Mouse (Mus musculus) liver, embryonic 15.5 days (tissue): Measurements from ENCODE around the gene Plcg2. TPM values are rescaled to one million over a fixed set of nuclear protein-coding genes. Genes with fewer than 3 reads are reported as not detected.

Experiments
- ATAC-seq: fragments of 200-750 bp; cut with Nextera tagmentation; 2 replicates; pipeline ENCODE4 v1.8.0; 2017; ENCODE audit warnings: moderate number of reproducible peaks, mild to moderate bottlenecking, moderate library complexity; ENCODE audit not compliant: insufficient read depth
- H3K27ac ChIP-seq: fragments of 300-500 bp; sonication (generic); replicated peaks from 2 replicates; pipeline ENCODE4 v1.5.1; 2015; ENCODE audit warnings: mild to moderate bottlenecking, inconsistent platforms
- H3K27me3 ChIP-seq: fragments of 300-500 bp; sonication (generic); 2 replicates; pipeline ENCODE4 v1.6.1; 2015; ENCODE audit warnings: mild to moderate bottlenecking, inconsistent platforms
- H3K36me3 ChIP-seq: fragments of 300-500 bp; sonication (generic); replicated peaks from 2 replicates; pipeline ENCODE4 v1.6.1; 2015; ENCODE audit warnings: moderate library complexity, mild to moderate bottlenecking, inconsistent platforms
- H3K4me1 ChIP-seq: fragments of 300-500 bp; sonication (generic); replicated peaks from 2 replicates; pipeline ENCODE4 v1.6.1; 2015; ENCODE audit warnings: inconsistent platforms
- H3K4me2 ChIP-seq: fragments of 300-500 bp; sonication (generic); 2 replicates; pipeline ENCODE4 v1.6.1; 2015; ENCODE audit warnings: moderate library complexity, mild to moderate bottlenecking, inconsistent platforms
- H3K4me3 ChIP-seq: fragments of 300-500 bp; sonication (generic); replicated peaks from 2 replicates; pipeline ENCODE4 v1.5.1; 2015; ENCODE audit warnings: mild to moderate bottlenecking, inconsistent platforms
- H3K9ac ChIP-seq: fragments of 300-500 bp; sonication (generic); 2 replicates; pipeline ENCODE4 v1.6.1; 2015; ENCODE audit warnings: moderate library complexity, mild to moderate bottlenecking, inconsistent platforms
- H3K9me3 ChIP-seq: fragments of 300-500 bp; sonication (generic); replicated peaks from 2 replicates; pipeline ENCODE4 v1.6.1; 2016; ENCODE audit warnings: inconsistent platforms
- WGBS: fragments of 180-500 bp; shearing (Covaris S2); methylation state at CpG from one replicate; pipeline ENCODE4 v1.1.7; 2015; ENCODE audit warnings: mixed read lengths; ENCODE audit not compliant: insufficient replicate concordance; 5-methylcytosine and 5-hydroxymethylcytosine counted together
- polyA plus RNA-seq: library from polyadenylated mRNA; unstranded; fragments of >200 nt; fragmentation: Nextera tagmentation; extraction: Ambion mirVana; gene quantifications from 2 replicates; pipeline ENCODE4 v1.2.1, GENCODE M21; 2015

The Plcg2 gene
- polyA plus RNA-seq, 1 experiment from 2014 or later, result 8.2 TPM

- Histone ChIP-seq H3K9ac (no peak overlapping the region), H3K4me2 (no peak overlapping the region), H3K27ac (no peak overlapping the region), H3K9me3 (no peaks in the 10 kb centered on the region), H3K4me1 (no peaks in the 10 kb centered on the region), H3K27me3 (no peaks in the 10 kb centered on the region), H3K4me3 (no peak overlapping the region), H3K36me3 (no peaks in the 10 kb centered on the region)
- 55% methylated on average over 11 of the region's 11 CpGs for WGBS
- ATAC-seq, result no peak
These were observed 162.4 kb downstream of the Plcg2 start for GRCm38 (mm10) chr8:117660358-117661031.

GRCm38 (mm10) chr8:117667349-117668124, 169.4 kb downstream of the Plcg2 start:
- ATAC-seq, result peak; percentile 54; the same call in 1 of the 2 replicates
- Histone ChIP-seq H3K4me3 (no peak overlapping the region), H3K9me3 (no peaks in the 10 kb centered on the region), H3K27me3 (0 out of 2 replicates have a peak, but pooled peaks cover 3% of the 10 kb centered on the region), H3K9ac (no peak overlapping the region), H3K36me3 (no peaks in the 10 kb centered on the region), H3K27ac (no peak overlapping the region), H3K4me1 (no peaks in the 10 kb centered on the region), H3K4me2 (no peak overlapping the region)
- 52% methylated on average over 13 of the region's 13 CpGs for WGBS

- no peaks in the 10 kb centered on the region for H3K4me1 ChIP-seq
- H3K9me3 ChIP-seq, result no peaks in the 10 kb centered on the region
- H3K4me3 ChIP-seq, result no peak overlapping the region
- H3K4me2 ChIP-seq, result no peak overlapping the region
- ATAC-seq, result no peak
- H3K36me3 ChIP-seq, result no peaks in the 10 kb centered on the region
- 20% methylated on average over 11 of the region's 11 CpGs for WGBS
- no peak overlapping the region for H3K9ac ChIP-seq
- H3K27ac ChIP-seq, result no peak overlapping the region
- 0 out of 2 replicates have a peak, but pooled peaks cover 3% of the 10 kb centered on the region for H3K27me3 ChIP-seq
These were observed 172.4 kb downstream of the Plcg2 start for GRCm38 (mm10) chr8:117670461-117670860.

GRCm38 (mm10) chr8:117672558-117672957, 174.5 kb downstream of the Plcg2 start:
- no peak overlapping the region for H3K4me3 ChIP-seq
- ATAC-seq, result peak; percentile 53
- no peaks in the 10 kb centered on the region for H3K4me1 ChIP-seq
- 64% methylated on average over 3 of the region's 3 CpGs for WGBS
- 0 out of 2 replicates have a peak, but pooled peaks cover 3% of the 10 kb centered on the region for H3K27me3 ChIP-seq
- no peak overlapping the region for H3K4me2 ChIP-seq
- no peak overlapping the region for H3K27ac ChIP-seq
- no peaks in the 10 kb centered on the region for H3K36me3 ChIP-seq
- no peaks in the 10 kb centered on the region for H3K9me3 ChIP-seq
- H3K9ac ChIP-seq, result no peak overlapping the region

- ATAC-seq, result no peak
- Histone ChIP-seq H3K27ac (no peak within 1 kb of the TSS), H3K4me1 (no peaks in the 10 kb centered on the region), H3K27me3 (0 out of 2 replicates have a peak, but pooled peaks cover 3% of the 10 kb centered on the region), H3K9ac (peak within 1 kb of the TSS; percentile 42; the same call in 1 of the 2 replicates), H3K4me2 (peak within 1 kb of the TSS; percentile 65), H3K36me3 (no peaks in the 10 kb centered on the region), H3K4me3 (peak within 1 kb of the TSS; percentile 59), H3K9me3 (no peaks in the 10 kb centered on the region)
- 8% methylated on average over 17 of the region's 17 CpGs for WGBS
These were observed 175.3 kb downstream of the Plcg2 start, which contains the start of gene Sdr42e1 for GRCm38 (mm10) chr8:117673430-117673830. TSS of gene Sdr42e1 (minus strand) at chr8:117673689.

DNA sequence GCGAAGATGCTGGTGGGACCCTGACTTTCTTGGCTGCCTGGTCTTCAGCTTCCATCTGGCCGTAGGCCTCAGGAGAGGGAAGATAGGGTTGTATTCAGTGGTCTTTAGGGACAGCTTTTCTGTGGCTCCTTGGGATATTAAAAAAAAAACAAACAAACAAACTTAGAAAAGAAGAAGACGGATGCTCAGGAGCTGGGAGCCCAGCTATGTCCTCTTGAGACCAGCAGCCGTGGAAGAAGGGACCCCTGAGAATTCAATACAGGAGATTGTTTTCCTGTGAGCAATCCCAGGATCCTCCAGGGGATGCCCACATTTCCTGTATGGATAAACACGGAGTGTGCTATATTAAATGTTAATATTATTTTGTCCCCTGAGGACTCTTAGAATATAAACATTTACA, 177.1 kb downstream of the Plcg2 start:
- Histone ChIP-seq H3K4me2 (no peak overlapping the region), H3K4me3 (no peak overlapping the region)
- ATAC-seq, result no peak

GRCm38 (mm10) chr8:117676460-117676859, 178.4 kb downstream of the Plcg2 start:
- Histone ChIP-seq H3K27ac (peak overlapping the region; percentile 66), H3K4me2 (peak overlapping the region; percentile 28), H3K9me3 (no peaks in the 10 kb centered on the region), H3K4me3 (no peak overlapping the region), H3K9ac (no peak overlapping the region), H3K4me1 (peaks cover 4% of the 10 kb centered on the region; the same call in 1 of the 2 replicates), H3K36me3 (no peaks in the 10 kb centered on the region), H3K27me3 (no peaks in the 10 kb centered on the region)
- 56% methylated on average over 9 of the region's 9 CpGs for WGBS
- peak; percentile 68 for ATAC-seq

More for the DNA sequence above, 177.1 kb downstream of the Plcg2 start:
- no peaks in the 10 kb centered on the region for H3K9me3 ChIP-seq
- no peaks in the 10 kb centered on the region for H3K36me3 ChIP-seq
- H3K4me1 ChIP-seq, result peaks cover 4% of the 10 kb centered on the region; the same call in 1 of the 2 replicates
- H3K9ac ChIP-seq, result no peak overlapping the region
- 66% methylated on average over 5 of the region's 5 CpGs for WGBS
- H3K27me3 ChIP-seq, result 0 out of 2 replicates have a peak, but pooled peaks cover 3% of the 10 kb centered on the region
- H3K27ac ChIP-seq, result no peak overlapping the region

GRCm38 (mm10) chr8:117677011-117677410, 178.9 kb downstream of the Plcg2 start:
- Histone ChIP-seq H3K4me3 (no peak overlapping the region), H3K36me3 (no peaks in the 10 kb centered on the region), H3K9ac (no peak overlapping the region), H3K27ac (peak overlapping the region; percentile 66), H3K27me3 (no peaks in the 10 kb centered on the region), H3K4me1 (peaks cover 4% of the 10 kb centered on the region; the same call in 1 of the 2 replicates), H3K4me2 (peak overlapping the region; percentile 28), H3K9me3 (no peaks in the 10 kb centered on the region)
- peak; percentile 27; the same call in 1 of the 2 replicates for ATAC-seq
- 55% methylated on average over 8 of the region's 8 CpGs for WGBS

DNA sequence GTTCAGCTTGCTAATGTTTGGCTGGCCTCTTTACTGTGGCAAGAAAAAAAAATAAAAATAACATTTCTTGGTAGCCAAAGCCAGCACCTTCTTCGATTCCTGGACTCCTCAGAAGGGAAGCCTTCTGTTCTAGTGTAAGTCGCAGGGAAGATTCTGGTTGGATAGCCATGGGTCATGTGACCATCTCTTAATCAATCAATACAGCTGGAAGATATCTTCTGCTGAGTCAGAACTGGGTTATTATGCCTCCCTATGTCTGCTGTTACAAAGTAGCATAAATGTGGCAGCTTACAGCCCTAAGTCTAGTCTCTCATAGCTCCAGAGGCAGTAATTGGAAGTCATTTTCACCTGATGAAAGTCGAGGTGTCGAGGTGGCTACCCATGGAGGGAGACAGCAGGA, 180.6 kb downstream of the Plcg2 start:
- Histone ChIP-seq H3K36me3 (no peaks in the 10 kb centered on the region), H3K27me3 (no peaks in the 10 kb centered on the region), H3K9me3 (no peaks in the 10 kb centered on the region), H3K27ac (no peak overlapping the region), H3K4me3 (no peak overlapping the region), H3K9ac (no peak overlapping the region), H3K4me1 (peaks cover 8% of the 10 kb centered on the region), H3K4me2 (no peak overlapping the region)
- 64% methylated on average over 4 of the region's 4 CpGs for WGBS
- ATAC-seq, result no peak

- WGBS, result 56% methylated on average over 10 of the region's 10 CpGs
- ATAC-seq, result 0 out of 2 replicates have a peak, but pooled peaks have one; percentile 22
- Histone ChIP-seq H3K4me1 (peaks cover 9% of the 10 kb centered on the region), H3K9ac (no peak overlapping the region), H3K9me3 (no peaks in the 10 kb centered on the region), H3K27ac (no peak overlapping the region), H3K27me3 (no peaks in the 10 kb centered on the region), H3K36me3 (no peaks in the 10 kb centered on the region), H3K4me2 (no peak overlapping the region), H3K4me3 (no peak overlapping the region)
These were observed 185.9 kb downstream of the Plcg2 start for GRCm38 (mm10) chr8:117683925-117684472.

GRCm38 (mm10) chr8:117684504-117684903, 186.4 kb downstream of the Plcg2 start:
- no peak overlapping the region for H3K27ac ChIP-seq
- no peak for ATAC-seq
- H3K27me3 ChIP-seq, result no peaks in the 10 kb centered on the region
- no peak overlapping the region for H3K9ac ChIP-seq
- 21% methylated on average over 11 of the region's 11 CpGs for WGBS
- H3K4me1 ChIP-seq, result peaks cover 9% of the 10 kb centered on the region
- no peak overlapping the region for H3K4me2 ChIP-seq
- H3K4me3 ChIP-seq, result no peak overlapping the region
- H3K36me3 ChIP-seq, result no peaks in the 10 kb centered on the region
- no peaks in the 10 kb centered on the region for H3K9me3 ChIP-seq
